Comparison of ENCODE assay signal across 26 mouse cellular contexts in genomic region chr4:151496581-151496980, GRCm38 (mm10).
A peak's percentile ranks its signal among the peaks of the same experiment; 100 is the strongest.
DNase-seq lines count a peak whose midpoint lies in the region; ATAC-seq lines count a peak whose summit lies in the region.
"Had no signal": no experiment of that assay in that cellular context is flagged by ENCODE, and none has a peak within 500 bp of the region (broad histone marks: within the 10 kb centered on the region; RNA-seq: fewer than 3 reads in every experiment).

No protein-coding gene starts in this region.

- no peaks in the 10 kb centered on the region for H3K36me3 ChIP-seq in kidney, embryonic 14.5 days (ENCODE audit: control insufficient read depth, insufficient read depth, low read length)
- H3K36me3 ChIP-seq: limb, embryonic 10.5 days; limb, embryonic 15.5 days; midbrain, embryonic 15.5 days; neural tube, embryonic 15.5 days; stomach, embryonic 15.5 days had no signal

- 0 out of 2 replicates have a peak, but pooled peaks cover 12% of the 10 kb centered on the region for H3K4me1 ChIP-seq in kidney, embryonic 14.5 days (ENCODE audit: control insufficient read depth, insufficient read depth, low read length)
- H3K4me1 ChIP-seq: forebrain, embryonic 13.5 days; limb, embryonic 15.5 days; midbrain, embryonic 15.5 days; stomach, embryonic 15.5 days had no signal

- H3K27ac ChIP-seq in kidney, embryonic 14.5 days (ENCODE audit: low read depth, low read length): no peak overlapping the region
- H3K27ac ChIP-seq: forebrain, embryonic 13.5 days; limb, embryonic 10.5 days; limb, embryonic 15.5 days; liver, embryonic 14.5 days; macrophage; midbrain, embryonic 15.5 days; neural tube, embryonic 15.5 days; stomach, embryonic 15.5 days had no signal

- H3K4me3 ChIP-seq in kidney, embryonic 14.5 days (ENCODE audit: low read length): no peak overlapping the region
- H3K4me3 ChIP-seq: forebrain, embryonic 13.5 days; limb, embryonic 10.5 days; limb, embryonic 15.5 days; midbrain, embryonic 15.5 days; neural tube, embryonic 15.5 days; stomach, embryonic 15.5 days had no signal

- H3K27me3 ChIP-seq in kidney, embryonic 14.5 days (ENCODE audit: control insufficient read depth, insufficient read depth, low read length): no peaks in the 10 kb centered on the region
- H3K27me3 ChIP-seq: forebrain, embryonic 13.5 days; limb, embryonic 15.5 days; midbrain, embryonic 15.5 days; neural tube, embryonic 15.5 days; stomach, embryonic 15.5 days had no signal

- H3K9me3 ChIP-seq in kidney, embryonic 14.5 days (ENCODE audit: control insufficient read depth, low read length): no peaks in the 10 kb centered on the region; the same call in 1 of the 2 replicates
- H3K9me3 ChIP-seq: forebrain, embryonic 13.5 days; limb, embryonic 10.5 days; limb, embryonic 15.5 days; midbrain, embryonic 15.5 days; neural tube, embryonic 15.5 days; stomach, embryonic 15.5 days had no signal

- DNase-seq in heart, adult 8-10 months (ENCODE audit: low spot score): peak; percentile 24
- no peak for DNase-seq in heart, postnatal 25 days (ENCODE audit: low spot score)
- peak; percentile 22 to 55 for DNase-seq in kidney, adult 8-10 months
- DNase-seq in heart, postnatal 4 days: peak; percentile 19
- peak; percentile 27 to 42 for DNase-seq in kidney, postnatal 36 days
- DNase-seq in left cerebral cortex, postnatal 10 days (ENCODE audit: extremely low spot score in 1 of 2, low spot score in 2 of 2): no peak
- DNase-seq: B cell, adult 2 months; cerebellum, adult 2 months; cerebellum, postnatal 36 days; gastrocnemius, postnatal 10 days; layer of hippocampus, postnatal 36 days; lung, adult 2 months; lung, postnatal 10 days; retina, postnatal 1 day; right cerebral cortex, postnatal 14 days; thymus, postnatal 14 days had no signal

- no peak for ATAC-seq in kidney, embryonic 14.5 days (ENCODE audit: low FRiP score, low TSS enrichment)
- ATAC-seq: forebrain, embryonic 13.5 days; hindbrain, embryonic 16.5 days; midbrain, embryonic 15.5 days had no signal

- 92% methylated on average over 5 of the region's 5 CpGs for WGBS in kidney, embryonic 14.5 days

- no peak overlapping the region for H3K9ac ChIP-seq in kidney, embryonic 14.5 days (ENCODE audit: low read depth, low read length)
- H3K9ac ChIP-seq: forebrain, embryonic 13.5 days; limb, embryonic 15.5 days; liver, embryonic 14.5 days; midbrain, embryonic 15.5 days; neural tube, embryonic 15.5 days; stomach, embryonic 15.5 days had no signal

- H3K4me2 ChIP-seq in kidney, embryonic 14.5 days (replicated peaks; ENCODE audit: low read depth, low read length): no peak overlapping the region
- H3K4me2 ChIP-seq: forebrain, embryonic 13.5 days; limb, embryonic 15.5 days; midbrain, embryonic 15.5 days; neural tube, embryonic 15.5 days; stomach, embryonic 15.5 days had no signal

- intact Hi-C loops in heart, postnatal 25 days (cut with DNase I): no loop called here
- intact Hi-C loops in left cerebral cortex, postnatal 10 days (cut with DNase I): no loop called here

Comparison
In these comparisons a context has a peak if more than half of its experiments do, and no peak if none do; other contexts are left out.
1. DNase-seq: peak in heart, adult 8-10 months (single experiment), kidney, adult 8-10 months (2 of 2), heart, postnatal 4 days (single experiment) and kidney, postnatal 36 days (2 of 2); none in heart, postnatal 25 days (single experiment) and left cerebral cortex, postnatal 10 days (0 of 2).